Mouse (Mus musculus) lung, adult 2 months (tissue): Measurements from ENCODE around the gene Ankle1.

Experiments
- CTCF ChIP-seq: fragments of 200-500 bp; IDR thresholded peaks from 2 replicates; pipeline ENCODE4 v1.5.1; 2011; ENCODE audit warnings: mild to moderate bottlenecking, low read length, control low read depth; ENCODE audit not compliant: insufficient read depth
- POLR2A ChIP-seq: fragments of 200-500 bp; IDR thresholded peaks from 2 replicates; pipeline ENCODE4 v1.6.1; 2011; ENCODE audit warnings: low read depth, mild to moderate bottlenecking, control low read depth, low read length, borderline replicate concordance; ENCODE audit errors: extremely low read depth

DNA sequence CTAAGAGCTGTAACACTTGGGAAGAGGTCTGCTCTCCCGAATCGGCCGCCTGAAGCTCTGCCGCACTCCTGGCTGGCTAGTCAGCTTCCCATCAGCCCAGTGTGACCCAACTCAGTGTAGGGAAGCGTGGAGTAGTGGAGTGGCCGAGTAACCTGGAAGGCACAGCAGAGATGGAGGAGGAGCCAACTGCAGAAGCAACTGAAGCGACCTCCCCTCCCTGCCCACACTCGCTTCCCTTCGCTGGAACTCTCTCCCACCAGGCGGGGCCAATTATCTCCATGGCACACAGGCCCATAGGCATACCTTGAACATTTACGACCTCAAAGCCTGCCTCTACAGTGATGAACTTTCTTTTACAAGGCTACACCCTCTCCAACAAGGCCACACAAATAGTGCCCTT, 46.0 kb downstream of the Ankle1 start:
- TF ChIP-seq POLR2A, result no peak
- TF ChIP-seq CTCF, result no peak
